Mouse (Mus musculus): ENCODE measurements around the gene Acy3.

DNA sequence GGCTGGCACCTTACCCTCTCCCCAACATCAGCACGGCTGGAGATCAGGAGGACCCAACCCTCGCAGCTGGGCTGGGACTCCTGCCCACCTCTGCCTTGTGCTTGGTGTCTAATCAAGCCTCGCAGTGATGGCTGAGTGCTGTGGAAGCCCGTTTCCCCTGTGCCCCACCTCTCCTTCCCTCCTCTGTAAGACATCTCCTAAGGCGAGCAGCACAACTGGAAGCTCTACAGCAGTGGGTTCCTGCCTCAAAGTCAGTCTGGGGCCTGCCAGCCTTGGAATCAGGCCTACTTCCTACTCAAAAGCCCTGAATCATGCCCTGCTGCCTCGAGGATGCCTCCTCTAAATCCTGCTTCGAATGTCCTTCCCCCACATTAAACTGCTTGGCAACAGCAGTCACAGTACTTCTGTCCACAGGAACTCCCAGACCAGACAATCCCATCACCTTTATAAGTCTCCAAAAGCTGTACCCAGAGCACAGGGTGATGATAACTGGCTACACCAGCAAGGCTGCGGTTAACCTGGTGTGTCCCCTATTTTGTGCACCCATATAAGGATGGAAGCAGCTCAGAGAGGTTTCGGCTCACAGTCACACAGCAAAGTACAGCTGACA lies 12.9 kb downstream of the Acy3 start:
- TF ChIP-seq USF2 (conservative IDR thresholded peaks at IDR 0.05; ENCODE audit: low read depth, low read length) (no peak), POLR2AphosphoS2 (IDR thresholded peaks at IDR 0.05; ENCODE audit: low read depth, low read length) (no peak), PAX5 (IDR thresholded peaks at IDR 0.05; ENCODE audit: low read length) (no peak)

All from CH12.LX (cell line).